Mouse (Mus musculus) stomach, embryonic 16.5 days (tissue): ENCODE data around the gene Arxes1. TPM values are rescaled to one million over a fixed set of nuclear protein-coding genes. Genes with fewer than 3 reads are reported as not detected.
"Not testable (repeated sequence)": the region's sequence is repeated elsewhere in the genome, so short reads cannot be mapped to it uniquely, and the experiment has no call there.

Experiments
- ATAC-seq: fragments of 200-750 bp; cut with Nextera tagmentation; 2 replicates; pipeline ENCODE4 v1.8.0; 2017; ENCODE audit warnings: moderate number of reproducible peaks, moderate TSS enrichment; ENCODE audit not compliant: insufficient read depth, low FRiP score
- H3K27ac ChIP-seq: fragments of 300-500 bp; sonication (generic); 2 replicates; pipeline ENCODE4 v1.5.1; 2014; ENCODE audit warnings: low read length
- H3K27me3 ChIP-seq: fragments of 300-500 bp; sonication (generic); 2 replicates; pipeline ENCODE4 v1.6.1; 2014; ENCODE audit warnings: low read length, control low read depth, mixed read lengths; ENCODE audit not compliant: control insufficient read depth, insufficient read depth
- H3K36me3 ChIP-seq: fragments of 300-500 bp; sonication (generic); 2 replicates; pipeline ENCODE4 v1.6.1; 2014; ENCODE audit warnings: low read length; ENCODE audit not compliant: control insufficient read depth, insufficient read depth
- H3K4me1 ChIP-seq: fragments of 300-500 bp; sonication (generic); 2 replicates; pipeline ENCODE4 v1.6.1; 2014; ENCODE audit warnings: low read length, control low read depth, mixed read lengths; ENCODE audit not compliant: control insufficient read depth, insufficient read depth
- H3K4me2 ChIP-seq: fragments of 300-500 bp; sonication (generic); 2 replicates; pipeline ENCODE4 v1.6.1; 2014; ENCODE audit warnings: low read depth, low read length, mixed read lengths
- H3K4me3 ChIP-seq: fragments of 300-500 bp; sonication (generic); replicated peaks from 2 replicates; pipeline ENCODE4 v1.5.1; 2014; ENCODE audit warnings: mild to moderate bottlenecking, low read length
- H3K9ac ChIP-seq: fragments of 300-500 bp; sonication (generic); 2 replicates; pipeline ENCODE4 v1.6.1; 2014; ENCODE audit warnings: low read length
- H3K9me3 ChIP-seq: fragments of 300-500 bp; sonication (generic); replicated peaks from 2 replicates; pipeline ENCODE4 v1.6.1; 2016; ENCODE audit warnings: low read length, control low read depth; ENCODE audit not compliant: control insufficient read depth
- WGBS: fragments of 180-500 bp; shearing (Covaris S2); extraction: QIAGEN DNeasy Blood & Tissue Kit; methylation state at CpG from one replicate; pipeline ENCODE4 v1.1.7; 2014; 5-methylcytosine and 5-hydroxymethylcytosine counted together
- polyA plus RNA-seq: library from polyadenylated mRNA; unstranded; fragments of >200 nt; fragmentation: Nextera tagmentation; extraction: Ambion mirVana; gene quantifications from 2 replicates; pipeline ENCODE4 v1.2.1, GENCODE M21; 2015

The Arxes1 gene
- polyA plus RNA-seq, 1 experiment from 2014 or later = 26.9 TPM

DNA sequence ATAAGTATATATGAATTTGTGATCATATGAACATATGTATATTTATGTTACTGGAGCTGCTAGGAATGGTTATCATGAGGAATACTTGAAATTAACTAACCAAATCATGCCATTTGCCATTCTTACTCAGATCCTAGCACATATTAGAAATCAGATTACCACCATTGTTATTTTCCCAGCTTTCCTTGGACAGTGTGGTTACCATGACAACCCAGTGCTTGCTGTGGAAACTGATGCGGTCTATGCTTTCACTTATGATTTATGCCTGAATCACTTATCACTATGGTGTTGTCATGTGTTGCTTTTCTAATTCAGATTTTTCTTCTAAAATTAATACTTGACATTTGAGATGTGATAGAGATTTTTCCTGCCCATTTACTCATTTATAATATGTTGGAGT lies 2.8 kb upstream of the Arxes1 start:
- ATAC-seq = no peak
- no peak overlapping the region for H3K4me3 ChIP-seq
- no peak overlapping the region for H3K9ac ChIP-seq
- H3K4me1 ChIP-seq = no peaks in the 10 kb centered on the region
- H3K27me3 ChIP-seq = no peaks in the 10 kb centered on the region
- no peaks in the 10 kb centered on the region for H3K36me3 ChIP-seq
- no peak overlapping the region for H3K4me2 ChIP-seq
- H3K9me3 ChIP-seq = no peaks in the 10 kb centered on the region
- 63% methylated on average over 1 of the region's 1 CpGs for WGBS
- no peak overlapping the region for H3K27ac ChIP-seq

GRCm38 (mm10) chrX:136043726-136044125 lies 10.6 kb downstream of the Arxes1 start:
- H3K27me3 ChIP-seq = no peaks in the 10 kb centered on the region
- H3K9ac ChIP-seq = no peak overlapping the region
- ATAC-seq = no peak
- H3K36me3 ChIP-seq = no peaks in the 10 kb centered on the region
- H3K4me3 ChIP-seq = no peak overlapping the region
- H3K9me3 ChIP-seq = no peaks in the 10 kb centered on the region
- WGBS = 69% methylated on average over 1 of the region's 1 CpGs
- H3K4me1 ChIP-seq = no peaks in the 10 kb centered on the region
- no peak overlapping the region for H3K27ac ChIP-seq
- H3K4me2 ChIP-seq = no peak overlapping the region

- WGBS = 14% methylated on average over 5 of the region's 5 CpGs
- no peak overlapping the region for H3K27ac ChIP-seq
- H3K9ac ChIP-seq = no peak overlapping the region
- no peaks in the 10 kb centered on the region for H3K36me3 ChIP-seq
- no peak; the same call in 1 of the 2 replicates for ATAC-seq
- no peak overlapping the region for H3K4me3 ChIP-seq
- H3K4me2 ChIP-seq = no peak overlapping the region
- no peaks in the 10 kb centered on the region for H3K27me3 ChIP-seq
- H3K9me3 ChIP-seq = no peaks in the 10 kb centered on the region
- no peaks in the 10 kb centered on the region for H3K4me1 ChIP-seq
Observed at GRCm38 (mm10) chrX:136047528-136047927, 14.4 kb downstream of the Arxes1 start.

DNA sequence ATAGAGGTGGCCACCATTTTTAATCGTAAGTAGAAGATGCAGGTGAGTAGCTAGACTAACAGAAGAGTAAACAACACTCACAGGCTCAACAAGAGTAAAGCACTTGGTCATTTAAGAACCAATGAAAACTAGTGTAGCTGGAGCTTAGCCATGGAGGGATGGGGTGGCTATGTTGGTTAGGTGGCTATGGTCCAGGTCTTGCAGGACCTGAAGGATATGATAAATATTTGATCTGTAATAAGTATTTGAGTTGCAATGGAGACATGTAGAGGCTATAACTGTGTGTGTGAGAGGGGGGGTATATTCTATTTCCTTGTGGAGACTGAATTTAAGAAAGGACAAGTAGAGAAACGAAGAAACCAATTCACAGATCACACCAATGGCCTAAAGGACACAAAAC lies 18.1 kb downstream of the Arxes1 start:
- H3K4me3 ChIP-seq = no peak overlapping the region
- no peaks in the 10 kb centered on the region for H3K27me3 ChIP-seq
- no peak overlapping the region for H3K4me2 ChIP-seq
- H3K9me3 ChIP-seq = no peaks in the 10 kb centered on the region
- H3K27ac ChIP-seq = no peak overlapping the region
- WGBS = 71% methylated on average over 2 of the region's 2 CpGs
- no peaks in the 10 kb centered on the region for H3K4me1 ChIP-seq
- no peaks in the 10 kb centered on the region for H3K36me3 ChIP-seq
- H3K9ac ChIP-seq = no peak overlapping the region
- ATAC-seq = no peak

DNA sequence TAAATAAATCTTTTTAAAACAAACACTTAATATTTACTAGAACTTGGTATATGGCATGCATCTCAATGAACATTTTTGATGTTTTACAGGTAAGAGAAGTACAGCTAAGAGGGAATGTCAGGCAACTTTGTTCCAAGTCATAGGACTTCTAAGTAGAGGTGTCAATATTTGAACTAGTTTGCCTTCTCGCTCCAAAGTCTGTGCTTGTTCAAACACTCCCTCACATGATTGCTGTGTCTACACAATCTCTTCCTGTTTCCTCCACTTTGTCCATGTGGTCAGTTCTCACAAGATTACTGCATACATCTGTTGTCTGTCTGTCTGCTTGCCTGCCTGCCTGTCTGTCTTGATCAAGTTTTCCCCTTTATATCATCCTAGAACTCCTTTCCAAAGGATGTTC lies 27.5 kb downstream of the Arxes1 start:
- no peaks in the 10 kb centered on the region for H3K27me3 ChIP-seq
- H3K9ac ChIP-seq = no peak overlapping the region
- ATAC-seq = peak; percentile 66; the same call in 1 of the 2 replicates
- no peak overlapping the region for H3K27ac ChIP-seq
- H3K4me2 ChIP-seq = no peak overlapping the region
- H3K36me3 ChIP-seq = no peaks in the 10 kb centered on the region
- WGBS = 67% methylated on average over 1 of the region's 1 CpGs
- no peak overlapping the region for H3K4me3 ChIP-seq
- H3K9me3 ChIP-seq = no peaks in the 10 kb centered on the region
- H3K4me1 ChIP-seq = no peaks in the 10 kb centered on the region

GRCm38 (mm10) chrX:136067201-136067991 lies 34.2 kb downstream of the Arxes1 start:
- ATAC-seq = peak; percentile 41; the same call in 1 of the 2 replicates
- WGBS = 8% methylated on average over 7 of the region's 48 CpGs
- not testable (repeated sequence) for H3K36me3 ChIP-seq

DNA sequence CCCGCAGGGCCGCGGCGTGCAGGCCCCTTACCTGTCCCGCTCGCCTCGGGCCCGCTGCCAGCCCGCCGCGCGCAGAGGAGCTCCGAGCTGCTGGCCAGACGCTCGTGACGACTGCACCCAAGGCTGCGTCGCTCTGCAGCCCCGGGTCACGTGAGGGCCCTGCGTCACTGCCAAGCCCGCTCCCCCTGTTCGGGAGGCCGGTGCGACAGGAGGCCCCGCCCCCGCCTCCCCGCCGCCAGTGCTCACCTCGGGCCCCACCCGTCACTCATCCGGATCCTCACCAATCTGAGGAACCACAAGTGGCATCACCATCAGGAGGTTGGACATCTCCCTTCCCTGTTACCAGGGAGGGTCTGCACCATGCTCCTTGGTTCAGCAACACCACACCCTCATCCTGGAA lies 34.9 kb downstream of the Arxes1 start, which contains the start of gene Bex2:
Gene Bex2, minus strand, starts transcription at position 217 of the 400 bp plus-strand sequence.
- H3K27ac ChIP-seq, H3K27me3 ChIP-seq, H3K4me1 ChIP-seq, H3K9ac ChIP-seq, H3K36me3 ChIP-seq, H3K9me3 ChIP-seq: not testable (repeated sequence)
- ATAC-seq = peak; percentile 97
- no CpG with 5 or more reads among the region's 32 CpGs for WGBS
- Histone ChIP-seq H3K4me2 (peak within 1 kb of the TSS; percentile 40; the same call in 1 of the 2 replicates), H3K4me3 (peak within 1 kb of the TSS; percentile 32)

More at GRCm38 (mm10) chrX:136067201-136067991, 34.2 kb downstream of the Arxes1 start:
- H3K27ac ChIP-seq, H3K27me3 ChIP-seq, H3K4me1 ChIP-seq, H3K9me3 ChIP-seq, H3K9ac ChIP-seq: not testable (repeated sequence)
- peak overlapping the region; percentile 32 for H3K4me3 ChIP-seq
- peak overlapping the region; percentile 40; the same call in 1 of the 2 replicates for H3K4me2 ChIP-seq

Other genes starting within 250 kb of the Arxes1 start
- gene Bhlhb9, start 235.8 kb upstream of the Arxes1 start, polyA plus RNA-seq = 34.9 and 37.4 TPM in 2 replicates
- gene Gprasp2, start 194.3 kb upstream of the Arxes1 start, polyA plus RNA-seq = 20.1 and 21.0 TPM in 2 replicates
- gene Arxes2, start 39.5 kb upstream of the Arxes1 start, polyA plus RNA-seq = 45.1 and 55.0 TPM in 2 replicates
- 80.4 and 92.3 TPM in 2 replicates for gene Bex2, start 34.9 kb downstream of the Arxes1 start, polyA plus RNA-seq
- gene Nxf3, start 51.9 kb downstream of the Arxes1 start, polyA plus RNA-seq = not detected in 2 replicates
- 76.9 and 103 TPM in 2 replicates for gene Bex4, start 105.6 kb downstream of the Arxes1 start, polyA plus RNA-seq
- gene Tceal8, start 139.0 kb downstream of the Arxes1 start, polyA plus RNA-seq = 173 and 201 TPM in 2 replicates
- 4.7 and 7.0 TPM in 2 replicates for gene Tceal5, start 170.5 kb downstream of the Arxes1 start, polyA plus RNA-seq
- gene Tceal7, start 181.4 kb downstream of the Arxes1 start, polyA plus RNA-seq = 2.9 and 94.6 TPM in 2 replicates
- gene Bex1, start 182.1 kb downstream of the Arxes1 start, polyA plus RNA-seq = 54.8 and 84.5 TPM in 2 replicates
- 495 and 546 TPM in 2 replicates for gene Tceal9, start 211.7 kb downstream of the Arxes1 start, polyA plus RNA-seq
- 306 and 333 TPM in 2 replicates for gene Bex3, start 236.9 kb downstream of the Arxes1 start, polyA plus RNA-seq